Mouse (Mus musculus): ENCODE results near the gene Ino80e.

Ino80e gene

GRCm38 (mm10) chr7:126856741-126857420, 5.3 kb downstream of the Ino80e start:
- no peak for DNase-seq (ENCODE audit: low spot score)

- no peak for DNase-seq (ENCODE audit: low spot score)
These were observed 6.5 kb downstream of the Ino80e start for GRCm38 (mm10) chr7:126855641-126856040.

GRCm38 (mm10) chr7:126853454-126853853, 8.7 kb downstream of the Ino80e start:
- no peak for DNase-seq (ENCODE audit: low spot score)

DNA sequence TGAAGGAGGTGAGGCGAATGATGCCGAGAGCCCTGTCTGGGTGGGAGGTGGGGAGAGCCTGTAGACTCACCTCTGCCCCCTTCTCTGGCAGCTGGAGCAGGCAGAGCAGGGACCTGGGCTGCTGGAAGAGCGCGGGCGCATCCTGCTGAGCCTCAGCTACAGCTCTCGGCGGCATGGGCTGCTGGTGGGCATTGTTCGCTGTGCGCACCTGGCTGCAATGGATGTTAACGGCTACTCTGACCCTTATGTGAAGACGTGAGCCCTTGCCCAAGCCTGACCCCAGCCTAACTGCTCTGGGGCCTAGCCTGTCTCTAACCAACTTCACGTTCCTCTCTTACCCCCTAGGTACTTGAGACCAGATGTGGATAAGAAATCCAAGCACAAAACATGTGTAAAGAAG, 11.0 kb downstream of the Ino80e start:
- DNase-seq (ENCODE audit: low spot score), result no peak

GRCm38 (mm10) chr7:126850161-126850560, 12.0 kb downstream of the Ino80e start:
- DNase-seq (ENCODE audit: low spot score), result no peak

DNA sequence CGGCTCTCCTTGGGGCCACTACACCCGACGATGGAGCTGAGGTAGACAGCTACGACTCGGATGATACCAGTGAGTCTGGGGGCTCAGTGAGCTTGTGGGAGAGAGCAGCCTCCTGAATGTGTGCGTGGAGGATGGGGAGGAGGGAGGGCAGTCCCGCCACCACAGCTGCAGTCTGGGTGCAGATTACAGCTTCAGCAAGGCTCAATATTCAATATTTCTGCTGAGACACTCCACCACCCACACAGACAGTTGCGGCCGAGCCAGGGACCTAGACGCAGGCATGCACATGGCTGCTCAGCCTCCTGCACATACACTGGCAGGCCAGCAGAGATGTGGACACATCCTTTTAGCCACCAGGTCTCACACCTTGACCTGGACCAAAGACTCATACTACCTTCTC, 13.4 kb downstream of the Ino80e start:
- no peak for DNase-seq (ENCODE audit: low spot score)

DNA sequence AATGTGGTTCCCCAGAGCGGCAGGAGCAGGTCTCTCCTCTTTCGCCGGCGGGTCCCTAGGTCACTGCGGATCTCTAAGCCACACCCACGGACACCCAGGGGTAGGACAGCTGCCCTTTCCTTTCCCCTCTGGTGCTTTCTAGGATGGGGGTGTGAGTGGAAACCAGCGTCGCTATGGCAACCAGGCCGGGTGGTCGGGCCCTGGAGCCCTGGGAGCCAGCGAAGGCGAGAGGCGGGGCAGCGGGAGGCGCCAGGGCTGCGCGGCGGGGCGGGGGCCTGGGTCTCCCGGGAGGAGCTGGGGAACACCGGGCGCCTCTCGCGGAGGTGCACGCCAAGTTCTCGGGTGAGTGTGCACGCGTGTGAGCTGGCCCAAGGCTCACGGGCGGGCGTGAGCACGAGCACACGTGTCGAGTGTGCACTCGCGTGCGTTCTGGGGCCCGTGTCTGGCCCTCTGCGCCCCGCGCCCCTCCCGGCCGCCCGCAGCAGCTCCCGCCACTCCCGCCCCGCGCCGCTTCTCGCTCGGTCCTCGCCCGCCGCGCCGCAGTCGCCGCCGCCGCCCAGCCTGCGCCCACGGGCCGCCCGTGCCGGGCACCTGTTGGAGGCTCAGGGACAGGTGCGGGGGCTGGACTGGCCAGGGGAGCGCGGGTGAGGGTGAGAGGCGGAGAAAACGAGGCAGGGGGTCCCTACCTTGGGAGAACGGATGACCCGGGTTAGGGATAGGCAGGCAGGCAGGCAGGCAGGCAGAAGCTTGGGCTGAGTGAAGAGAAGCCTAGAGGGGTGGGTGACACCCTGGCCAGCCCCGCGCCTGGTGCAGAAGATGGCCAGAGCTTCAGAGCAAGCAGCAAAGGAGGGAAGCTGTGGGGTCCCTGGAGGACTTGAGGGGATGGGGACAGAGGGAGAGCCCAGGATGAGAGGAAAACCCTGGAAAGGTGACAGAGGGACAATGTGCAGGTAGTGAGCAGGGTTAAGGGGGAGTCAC, 14.5 kb downstream of the Ino80e start:
- DNase-seq (ENCODE audit: low spot score), result no peak

GRCm38 (mm10) chr7:126847116-126847420, 15.1 kb downstream of the Ino80e start, which contains the start of gene Doc2a:
Gene Doc2a (plus strand): TSS chr7:126847416.
- DNase-seq (ENCODE audit: low spot score), result no peak

DNA sequence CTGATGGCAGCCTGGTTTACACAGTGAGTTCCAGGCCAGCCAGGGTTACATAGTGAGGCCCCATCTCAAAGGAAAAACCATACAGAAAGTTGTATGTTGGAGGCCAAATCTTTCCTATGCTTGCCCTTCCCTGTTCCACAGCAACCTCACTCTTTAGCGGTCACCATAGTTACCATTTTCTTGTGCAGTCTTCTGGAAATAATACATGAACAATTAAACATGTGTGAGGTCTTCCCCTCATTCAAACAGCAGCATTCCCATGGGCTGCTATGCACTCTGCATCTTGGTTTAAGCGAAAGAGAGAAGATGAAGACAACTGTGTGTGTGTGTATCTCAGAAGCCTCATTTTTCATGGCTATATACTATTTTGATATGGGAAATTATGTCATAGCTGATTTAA, 16.7 kb downstream of the Ino80e start:
- no peak for DNase-seq (ENCODE audit: low spot score)

- no peak for DNase-seq (ENCODE audit: low spot score)
These were observed 18.9 kb downstream of the Ino80e start for GRCm38 (mm10) chr7:126843276-126843675.

DNA sequence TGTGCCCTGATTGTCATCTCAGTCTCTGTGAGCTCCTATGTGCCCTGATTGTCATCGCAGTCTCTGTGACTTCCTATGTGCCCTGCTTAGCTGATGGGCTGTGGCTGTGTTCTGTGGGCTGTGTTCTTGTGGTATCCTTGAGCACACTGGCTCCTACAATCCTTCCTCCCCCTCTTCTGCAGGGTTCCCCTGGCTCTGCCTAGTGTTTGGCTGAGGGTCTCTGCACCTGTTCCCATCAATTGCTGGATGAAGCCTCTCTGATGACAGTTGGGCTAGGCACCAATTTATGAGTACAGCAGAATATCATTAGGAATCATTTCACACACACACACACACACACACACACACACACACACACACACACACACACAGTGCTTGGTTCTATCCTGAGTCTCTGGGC, 28.9 kb downstream of the Ino80e start:
- DNase-seq (ENCODE audit: low spot score), result no peak

DNA sequence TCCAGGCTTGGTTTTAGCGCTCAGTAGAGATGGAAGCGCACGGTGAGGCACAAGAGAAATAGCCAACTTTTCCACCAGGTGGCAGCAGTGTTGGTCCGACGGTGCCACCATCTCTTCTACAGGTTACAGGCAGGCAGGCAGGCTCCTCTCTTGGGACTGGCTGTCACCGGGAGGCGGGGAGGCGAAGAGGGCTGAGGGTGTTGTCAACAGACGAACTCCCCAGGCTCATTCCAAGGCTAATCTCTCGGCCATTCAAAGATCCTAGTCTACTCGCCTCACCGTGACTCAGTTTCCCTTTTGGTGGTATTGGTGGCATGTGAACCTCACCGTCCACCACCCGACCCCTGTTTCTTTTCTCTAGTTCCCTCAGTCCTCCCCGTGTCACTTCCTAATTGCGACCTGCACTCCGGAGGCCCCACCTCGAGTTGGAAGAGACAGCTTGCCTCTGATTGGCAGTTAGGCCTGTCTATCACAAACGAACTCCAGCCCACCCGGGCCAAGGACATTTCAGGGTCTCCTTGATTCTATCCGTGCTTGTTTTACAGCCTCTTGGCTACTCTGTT, 30.1 kb downstream of the Ino80e start:
- DNase-seq (ENCODE audit: low spot score), result peak; percentile 81

DNA sequence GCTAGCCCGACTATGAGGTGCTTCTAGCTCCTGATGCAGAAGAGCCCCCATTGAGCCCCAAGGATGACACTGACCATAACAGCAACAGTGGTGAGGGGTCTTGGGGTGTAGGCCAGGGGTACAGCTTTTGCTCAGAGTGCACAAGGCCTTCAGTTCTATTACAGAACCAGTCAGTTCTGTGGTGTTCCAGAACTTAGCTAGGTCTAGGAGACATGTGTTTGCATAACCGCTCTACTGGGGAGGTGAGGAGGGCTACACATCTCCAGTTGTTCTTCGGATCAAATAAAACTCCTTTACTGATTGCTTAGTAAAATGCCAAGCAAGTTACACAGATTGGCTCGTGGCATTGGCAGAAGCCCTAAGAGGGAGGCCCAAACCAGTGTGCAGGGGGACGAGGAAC, 30.6 kb downstream of the Ino80e start, which contains the start of gene 4930451I11Rik:
Gene 4930451I11Rik, minus strand, starts transcription at position 101 of the 400 bp plus-strand sequence.
- DNase-seq (ENCODE audit: low spot score), result no peak

- DNase-seq (ENCODE audit: low spot score), result no peak
These were observed 36.2 kb downstream of the Ino80e start for GRCm38 (mm10) chr7:126825952-126826351.

DNA sequence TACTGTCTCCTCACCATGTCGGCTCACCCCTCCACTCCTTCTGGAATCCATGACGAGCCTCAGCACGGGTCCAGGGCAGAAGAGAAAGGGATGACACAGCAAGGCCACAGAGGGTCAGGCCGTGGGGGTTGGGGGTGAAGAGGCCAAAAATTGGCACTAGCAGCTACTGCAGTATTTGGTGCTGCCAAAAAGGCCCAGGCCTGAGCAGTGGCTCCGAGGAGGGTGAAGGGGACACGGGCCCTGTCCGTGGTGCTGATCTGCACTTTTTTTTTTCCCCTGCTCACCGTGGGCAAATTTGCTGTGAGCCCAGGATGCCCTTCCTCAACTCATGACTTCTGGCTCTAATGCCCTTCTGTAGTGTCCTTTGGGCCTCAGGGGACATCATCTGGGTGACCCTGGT, 36.8 kb downstream of the Ino80e start:
- DNase-seq (ENCODE audit: low spot score), result no peak

- no peak for DNase-seq (ENCODE audit: low spot score)
These were observed 38.2 kb downstream of the Ino80e start for GRCm38 (mm10) chr7:126823940-126824339.

DNA sequence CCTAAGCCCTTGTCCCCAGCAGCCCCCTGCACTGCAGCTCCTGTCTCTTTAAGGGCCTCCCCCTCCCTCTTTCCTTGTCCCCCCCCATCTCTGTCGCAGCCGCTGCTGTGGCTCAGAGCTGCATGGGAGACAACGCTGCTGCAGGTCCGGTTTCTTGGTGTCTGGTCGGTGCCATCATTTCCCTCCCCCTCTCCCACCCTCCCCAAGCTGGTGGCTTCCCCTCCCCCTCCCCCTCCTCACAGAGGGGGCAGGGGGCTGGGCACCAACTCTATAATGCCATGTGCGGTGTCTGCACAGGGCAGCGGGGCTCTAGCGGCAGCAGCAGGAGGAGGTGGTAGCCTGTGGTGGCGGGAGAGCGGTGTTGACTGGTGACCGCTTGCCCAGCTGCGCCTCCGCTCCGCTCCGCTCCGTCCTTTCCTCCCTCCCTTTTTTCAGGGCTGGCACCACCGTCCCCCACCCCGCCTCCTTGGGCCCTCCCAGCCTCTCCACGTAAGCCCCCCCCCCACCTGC, 38.9 kb downstream of the Ino80e start:
- no peak for DNase-seq (ENCODE audit: low spot score)

DNA sequence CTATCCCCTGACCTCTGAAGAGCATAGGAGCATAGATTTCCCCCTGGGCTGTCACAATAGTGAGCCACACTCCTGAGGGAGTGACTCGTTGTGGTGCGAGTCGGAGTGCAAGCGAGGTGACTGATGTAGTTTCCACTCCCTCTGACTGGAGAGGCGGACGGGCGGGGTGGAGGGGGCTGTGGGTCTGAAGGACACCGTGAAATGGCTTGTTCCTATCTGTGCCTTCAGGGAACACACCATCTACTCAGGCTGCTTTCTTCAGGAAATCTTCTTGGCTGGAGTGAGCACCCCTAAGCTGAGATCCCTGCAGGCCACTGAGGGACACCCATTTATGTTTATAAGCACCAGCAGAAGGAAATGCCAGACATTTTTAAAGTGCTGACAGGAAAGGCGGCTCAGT, 39.4 kb downstream of the Ino80e start:
- no peak for DNase-seq (ENCODE audit: low spot score)

DNA sequence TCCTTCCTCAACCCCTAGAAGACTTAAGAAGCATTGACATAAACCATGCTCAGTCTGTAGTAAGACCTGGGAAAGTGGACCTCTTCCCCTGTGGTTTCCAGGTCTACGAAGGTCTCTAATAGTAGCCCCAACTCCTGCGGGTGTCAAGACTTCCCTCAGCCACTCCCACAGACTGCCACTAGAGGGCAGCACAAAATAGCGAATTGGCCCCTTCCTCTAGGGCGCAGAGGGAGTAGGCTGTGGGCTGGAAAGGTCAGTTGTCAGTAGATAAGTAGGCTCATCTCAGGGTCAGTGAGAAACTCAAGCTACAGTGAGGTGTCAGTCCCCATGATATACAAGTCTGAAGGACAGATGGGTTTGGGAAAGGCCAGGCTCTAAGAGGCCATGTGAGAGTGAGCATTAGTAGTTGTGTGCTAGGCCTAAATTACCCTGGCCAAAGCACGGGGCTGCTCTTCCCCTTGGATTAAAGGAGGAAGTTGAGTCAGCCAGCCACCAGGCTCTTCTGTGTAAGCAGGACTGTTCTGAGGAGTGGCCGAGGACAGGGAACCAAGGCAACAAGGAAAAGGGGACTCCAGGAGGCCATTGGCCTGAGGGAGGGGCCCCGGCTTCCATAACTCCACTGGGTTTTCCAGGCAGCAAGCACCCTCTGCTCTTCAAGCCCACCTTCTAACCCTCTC, 40.2 kb downstream of the Ino80e start:
- peak; percentile 79 for DNase-seq (ENCODE audit: low spot score)

GRCm38 (mm10) chr7:126818818-126819217, 43.4 kb downstream of the Ino80e start:
- no peak for DNase-seq (ENCODE audit: low spot score)

- no peak for DNase-seq (ENCODE audit: low spot score)
These were observed 44.6 kb downstream of the Ino80e start for GRCm38 (mm10) chr7:126817595-126817994.

DNA sequence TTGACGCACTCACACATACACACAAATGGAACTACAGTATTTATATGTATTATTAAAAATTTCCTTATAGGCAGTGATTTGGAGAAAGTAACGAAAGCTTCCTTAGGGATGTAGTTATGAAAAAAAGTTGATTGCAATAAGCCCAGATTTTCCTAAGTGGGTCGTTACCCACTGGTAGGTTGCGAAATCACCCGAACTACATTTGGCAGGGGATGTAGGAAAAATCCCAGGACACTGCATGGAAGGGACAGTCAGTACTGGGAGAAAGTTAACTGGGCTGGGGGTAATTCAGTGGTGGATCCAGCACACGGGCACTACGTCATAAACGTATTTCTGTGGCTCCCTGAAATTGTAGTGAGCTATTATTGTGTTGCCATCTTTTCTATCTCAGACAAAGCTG, 45.7 kb downstream of the Ino80e start:
- no peak for DNase-seq (ENCODE audit: low spot score)

Measured in urinary bladder, postnatal 14 days (tissue).